Mouse (Mus musculus) adrenal gland (tissue): ENCODE results near the gene Negr1.

Experiments used
- intact Hi-C: fragments of 180-260 bp; cut with DNase I; formaldehyde crosslinking; loops from one replicate; pipeline ENCODE4 v1.15.1; 2025

Negr1 gene

GRCm38 (mm10) chr3:156672560-156672959 lies 111.0 kb downstream of the Negr1 start:
- intact Hi-C loops = no loop called here

DNA sequence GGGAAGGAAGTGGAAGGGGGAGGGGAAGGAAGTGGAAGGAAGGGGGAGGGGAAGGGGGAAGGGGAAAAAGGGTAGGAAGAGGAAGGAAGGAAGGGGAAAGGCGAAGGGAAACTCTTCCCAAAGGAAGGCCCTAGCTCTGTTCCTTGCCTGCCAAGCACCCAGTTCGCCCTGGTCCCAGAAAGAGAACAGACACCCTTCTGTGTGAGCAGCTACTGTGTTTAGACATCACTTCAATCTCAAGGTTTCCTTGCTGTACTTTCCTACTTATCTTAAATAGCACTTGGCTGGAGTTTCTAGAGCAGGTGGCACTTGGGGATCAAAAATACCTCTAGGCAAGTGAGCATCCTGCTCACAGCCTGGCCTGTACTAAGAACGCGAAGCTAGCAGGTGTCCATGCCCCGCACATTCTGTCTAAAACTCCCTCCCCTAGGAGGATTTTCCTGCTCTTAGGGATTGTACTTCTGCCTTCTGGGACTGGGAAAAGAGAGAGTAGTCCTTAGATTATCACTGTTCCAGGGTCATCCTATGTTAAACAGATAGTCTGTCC lies 128.5 kb downstream of the Negr1 start:
- intact Hi-C loops = no loop called here

GRCm38 (mm10) chr3:156698687-156699086 lies 137.1 kb downstream of the Negr1 start:
- intact Hi-C loops = no loop called here

DNA sequence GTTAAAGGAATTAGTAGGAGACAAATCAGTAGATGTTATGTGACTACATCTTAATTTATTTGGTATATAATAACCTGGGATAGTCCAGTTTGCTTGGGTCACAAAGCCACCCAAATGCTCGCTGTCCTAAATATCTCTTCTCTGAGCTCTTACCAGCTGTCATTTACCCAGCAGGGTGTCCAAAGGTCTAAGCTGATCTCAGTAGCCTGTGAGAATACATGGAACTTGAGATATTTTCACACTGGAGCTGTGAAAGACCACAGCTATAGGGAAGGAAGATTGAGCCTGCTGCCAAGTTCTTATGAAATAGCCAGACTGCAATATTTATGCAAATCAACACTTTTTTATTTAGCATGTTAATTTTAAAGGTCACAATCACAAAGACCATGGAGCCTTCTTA lies 141.6 kb downstream of the Negr1 start:
- intact Hi-C loops = no loop called here

DNA sequence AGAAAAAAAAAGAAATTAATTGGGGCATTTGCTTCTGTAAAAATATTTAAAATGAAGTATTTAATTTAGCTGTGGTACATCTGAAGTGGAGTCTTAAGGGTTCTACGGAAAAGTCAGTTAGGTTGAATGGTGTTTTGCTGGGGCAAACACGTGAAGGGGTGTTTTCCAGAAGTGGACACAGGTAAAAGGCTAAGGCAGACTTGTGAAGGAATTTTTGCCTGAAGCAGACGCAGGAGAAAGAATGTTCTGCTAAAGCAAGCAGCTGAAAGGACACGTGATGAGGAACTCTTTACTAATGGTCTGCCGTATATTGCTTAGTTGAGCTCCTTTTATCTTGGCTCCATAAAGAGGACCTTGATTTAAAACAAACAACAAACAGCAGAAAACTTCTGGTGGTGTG lies 148.6 kb downstream of the Negr1 start:
- intact Hi-C loops = no loop called here

DNA sequence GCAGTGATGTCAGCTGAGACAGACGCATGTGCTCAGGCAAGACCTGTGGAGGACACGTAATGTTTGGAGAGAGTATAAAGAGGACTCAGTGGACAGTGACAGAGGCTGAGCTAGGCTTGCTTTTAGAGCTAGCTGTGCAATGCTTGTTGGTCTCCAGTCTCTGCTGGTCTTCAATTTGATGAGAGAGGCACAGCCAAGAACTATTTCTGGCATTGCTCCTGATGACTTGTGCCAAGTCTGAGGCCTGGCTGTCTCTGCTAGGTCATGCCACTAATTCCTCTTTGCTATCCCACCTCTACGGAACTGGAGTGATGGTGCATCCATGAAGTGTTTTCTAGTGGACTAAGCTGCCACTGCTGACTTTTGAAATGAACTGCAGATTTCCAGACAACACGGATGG lies 149.1 kb downstream of the Negr1 start:
- intact Hi-C loops = no loop called here

- intact Hi-C loops = no loop called here
Observed at GRCm38 (mm10) chr3:156736335-156736734, 174.7 kb downstream of the Negr1 start.

GRCm38 (mm10) chr3:156739529-156739928 lies 177.9 kb downstream of the Negr1 start:
- intact Hi-C loops = no loop called here

- intact Hi-C loops = no loop called here
Observed at GRCm38 (mm10) chr3:156743266-156743665, 181.7 kb downstream of the Negr1 start.

DNA sequence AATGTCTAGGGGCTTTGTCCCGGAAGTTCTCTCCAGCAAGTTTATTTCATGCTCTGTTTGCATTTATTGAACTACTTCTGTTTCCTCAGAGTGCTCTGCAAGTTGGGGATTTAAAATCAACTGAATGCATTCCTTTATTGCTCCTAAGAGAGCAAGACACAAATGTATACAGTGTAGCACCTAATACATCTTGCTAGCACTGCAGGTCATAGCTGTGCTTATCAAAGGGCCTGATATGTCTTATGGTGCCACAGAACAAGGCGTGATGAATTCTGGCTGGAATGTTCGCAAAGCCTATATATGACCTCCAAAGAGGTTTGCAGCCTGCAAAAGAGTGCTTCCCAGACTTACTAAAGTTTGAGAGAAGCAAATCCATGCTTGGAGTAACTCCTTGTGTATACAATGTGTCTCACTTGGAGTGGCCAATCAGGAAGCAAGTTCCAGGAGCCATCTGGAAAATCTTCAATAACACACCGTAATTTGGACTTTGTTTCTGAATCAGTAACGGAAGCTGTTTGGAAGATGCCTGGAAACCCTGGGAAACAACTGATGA lies 183.7 kb downstream of the Negr1 start:
- intact Hi-C loops = no loop called here

DNA sequence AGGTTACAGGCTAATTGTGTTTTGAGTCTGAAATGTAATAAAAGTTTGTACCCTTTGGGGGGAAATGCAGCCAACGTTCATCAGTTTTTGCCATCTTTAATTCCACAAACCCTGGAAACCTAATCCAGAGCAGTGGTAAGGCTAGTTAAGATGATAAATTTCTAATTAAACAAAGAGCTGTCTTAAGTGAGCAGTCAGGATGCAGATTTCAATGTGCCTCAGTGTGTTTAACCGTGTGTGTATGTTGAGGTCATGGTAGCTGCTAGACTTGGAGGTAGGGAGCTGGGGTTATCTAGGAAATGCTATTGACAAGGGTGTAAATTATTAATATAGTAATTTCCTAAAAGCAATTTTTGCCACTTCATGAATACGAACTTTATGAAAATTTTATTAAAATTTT lies 185.9 kb downstream of the Negr1 start:
- intact Hi-C loops = no loop called here

DNA sequence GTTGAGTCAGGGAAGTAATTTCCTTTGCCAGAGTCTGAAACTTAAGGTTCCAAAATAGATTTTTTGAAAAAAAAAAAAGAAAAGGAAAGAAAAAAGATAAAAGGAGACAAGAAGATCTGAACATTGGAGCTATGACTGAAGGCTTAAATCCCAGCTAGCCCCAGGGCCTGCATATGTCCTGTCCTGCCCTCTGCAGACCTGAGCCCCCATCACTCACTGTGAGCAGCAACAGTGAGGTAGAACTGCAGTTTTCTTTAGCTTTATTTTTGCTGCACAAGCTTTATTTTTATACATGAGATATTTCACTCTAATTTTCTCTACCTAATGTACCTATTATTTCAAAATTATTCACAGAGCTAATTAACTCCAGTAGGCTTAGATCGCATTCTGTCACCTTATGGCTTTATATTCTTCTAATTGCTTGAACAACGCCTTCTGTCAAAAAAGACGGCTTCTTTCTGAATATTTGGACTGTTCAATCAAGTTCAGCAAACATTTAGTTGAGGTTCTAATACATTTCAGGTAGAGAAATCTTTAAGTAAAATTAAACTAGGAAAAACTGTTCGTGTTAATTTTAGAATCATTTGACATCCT lies 192.3 kb downstream of the Negr1 start:
- intact Hi-C loops = no loop called here

GRCm38 (mm10) chr3:156754790-156755530 lies 193.4 kb downstream of the Negr1 start:
- intact Hi-C loops = no loop called here

GRCm38 (mm10) chr3:156765015-156765414 lies 203.4 kb downstream of the Negr1 start:
- intact Hi-C loops = no loop called here

DNA sequence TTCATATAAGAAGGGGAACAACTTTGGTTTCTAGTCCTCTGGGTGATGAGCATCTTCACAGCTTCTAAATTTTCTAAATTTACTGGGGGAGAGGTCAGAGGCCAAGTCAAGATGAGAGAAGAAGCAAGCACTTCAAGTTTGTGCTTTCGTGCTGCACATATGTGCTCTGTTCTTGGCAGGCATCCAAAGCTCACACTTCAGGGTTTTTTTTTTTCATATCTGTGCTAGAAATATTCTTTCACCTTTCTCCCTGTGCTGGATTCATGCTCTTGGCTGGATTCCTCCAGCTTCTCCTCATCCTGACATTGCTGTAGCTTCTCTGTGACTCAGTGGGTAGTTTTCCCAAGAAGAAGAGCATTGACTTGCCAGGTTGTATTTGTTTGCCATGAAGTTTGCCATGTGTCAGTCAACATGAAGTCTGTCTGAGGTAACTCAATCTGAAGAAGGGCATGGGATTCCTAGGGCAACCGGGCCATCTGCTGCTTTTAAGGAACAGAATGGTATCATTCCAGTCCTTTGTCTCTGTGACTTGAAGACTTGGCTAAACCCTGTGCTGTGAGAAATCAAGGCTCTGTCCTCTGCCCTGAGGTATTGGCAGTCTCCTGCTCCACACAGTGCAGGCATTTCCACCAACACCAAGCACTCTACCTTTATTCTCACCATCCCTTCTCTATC lies 204.7 kb downstream of the Negr1 start:
- intact Hi-C loops = no loop called here

DNA sequence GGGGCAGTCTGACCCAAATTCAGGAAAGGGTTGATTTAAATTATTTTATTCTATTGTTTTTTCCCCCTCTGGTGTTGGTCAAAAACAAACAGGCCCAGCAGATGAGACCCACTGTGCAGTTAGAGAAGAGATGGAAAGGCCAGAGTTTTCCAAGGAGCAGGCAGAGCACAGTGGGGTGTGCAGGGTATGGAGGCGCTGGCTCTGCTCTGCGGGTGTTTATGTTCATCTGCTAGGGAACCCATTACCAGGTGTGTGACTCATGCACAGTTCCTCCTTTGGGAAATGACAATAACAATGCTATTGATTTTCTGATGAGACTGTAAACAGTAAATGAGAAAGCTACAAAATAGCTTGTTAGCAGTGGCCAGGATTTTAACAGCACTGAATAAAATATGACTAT lies 210.0 kb downstream of the Negr1 start:
- intact Hi-C loops = no loop called here

- intact Hi-C loops = no loop called here
Observed at GRCm38 (mm10) chr3:156772057-156772456, 210.5 kb downstream of the Negr1 start.

- intact Hi-C loops = no loop called here
Observed at GRCm38 (mm10) chr3:156784309-156784852, 222.8 kb downstream of the Negr1 start.

DNA sequence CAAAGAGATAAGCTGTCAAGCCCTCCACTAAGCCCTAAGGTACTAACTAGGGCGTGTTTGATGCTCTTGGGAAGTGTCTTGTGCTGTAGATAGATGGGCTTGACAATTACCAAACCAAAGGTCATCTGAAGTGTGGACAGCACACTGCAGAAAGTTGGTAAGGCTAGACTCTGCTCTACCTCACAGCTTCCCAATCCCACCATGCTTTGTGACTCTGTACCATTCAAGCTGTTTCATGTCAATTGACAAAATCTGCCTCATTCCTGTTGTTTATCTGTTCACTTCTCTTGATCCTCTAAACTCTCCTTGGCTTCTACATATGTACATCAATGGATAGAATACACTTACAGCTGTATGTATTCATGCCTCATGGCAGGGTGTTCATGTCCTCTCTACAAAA lies 224.8 kb downstream of the Negr1 start:
- intact Hi-C loops = no loop called here

GRCm38 (mm10) chr3:156791234-156791633 lies 229.6 kb downstream of the Negr1 start:
- intact Hi-C loops = no loop called here

DNA sequence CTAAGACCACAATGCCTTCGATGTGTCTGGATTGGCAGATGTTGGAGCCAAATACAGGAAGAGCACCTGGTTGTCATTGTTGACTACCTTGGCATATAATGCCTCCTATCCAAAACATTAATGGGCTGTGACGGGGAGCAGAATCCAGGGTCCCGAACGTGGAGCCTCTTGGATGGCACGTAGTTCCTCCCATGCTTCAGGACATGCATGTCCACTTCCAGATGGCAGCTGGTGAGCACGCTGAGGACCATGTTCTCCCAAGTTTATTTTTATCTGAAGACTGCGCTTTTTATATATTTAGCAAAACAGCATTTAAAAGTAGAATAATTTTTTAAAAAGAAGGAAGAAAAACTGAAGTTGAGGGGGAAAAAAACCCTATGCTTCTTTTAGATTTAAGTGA lies 231.1 kb downstream of the Negr1 start:
- intact Hi-C loops = no loop called here

DNA sequence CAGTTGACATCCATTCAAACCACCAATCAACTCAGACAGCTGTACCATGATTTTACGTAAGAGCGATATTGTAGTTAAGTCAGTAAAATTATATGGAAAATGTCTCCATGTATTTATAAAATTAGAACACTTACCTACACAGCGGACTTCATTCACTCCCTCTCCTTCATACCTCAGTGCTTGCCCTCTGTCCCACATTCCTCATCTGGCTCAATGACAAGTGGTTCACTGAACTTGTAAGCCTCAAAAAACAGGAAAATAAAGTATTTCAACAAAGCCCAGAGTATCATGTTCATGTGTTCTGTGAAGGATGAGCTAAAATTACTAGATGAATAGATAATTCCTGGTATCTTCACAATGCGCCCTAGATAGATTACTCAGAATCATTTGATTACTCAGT lies 232.5 kb downstream of the Negr1 start:
- intact Hi-C loops = no loop called here
